Mouse (Mus musculus): ENCODE results near the gene Csnk1g2.

DNA sequence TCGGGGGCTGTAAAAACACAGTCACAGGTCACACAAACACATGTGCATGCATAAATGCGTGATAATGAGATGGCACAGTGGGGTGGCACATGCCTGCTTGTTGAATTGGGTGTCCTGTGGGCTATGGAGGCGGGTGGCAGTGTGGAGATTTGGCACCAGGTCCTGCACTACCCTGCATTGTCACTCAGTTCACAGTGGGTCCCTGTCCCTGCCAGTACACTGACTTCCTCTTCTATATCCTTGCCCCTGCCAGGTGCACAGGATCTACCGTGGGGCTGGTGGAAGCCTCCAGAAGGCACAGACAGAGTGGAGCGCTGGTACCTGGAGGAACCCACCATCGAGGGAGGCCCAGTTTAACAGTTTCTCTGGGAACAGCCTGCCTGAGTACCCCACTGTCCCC is 8.3 kb upstream of the Csnk1g2 start:
- TF ChIP-seq USF1 (IDR thresholded peaks at IDR 0.05; ENCODE audit: low read depth): no peak
- no peak for TF ChIP-seq MYOG (IDR thresholded peaks at IDR 0.05; ENCODE audit: control insufficient read depth, extremely low read depth, insufficient read length)
